Mouse (Mus musculus): ENCODE measurements around the gene Iglon5. TPM values are rescaled to one million over a fixed set of nuclear protein-coding genes. Genes with fewer than 3 reads are reported as not detected.

Iglon5 gene
- polyA plus RNA-seq, 1 experiment from 2014 or later, result 0.72 TPM

DNA sequence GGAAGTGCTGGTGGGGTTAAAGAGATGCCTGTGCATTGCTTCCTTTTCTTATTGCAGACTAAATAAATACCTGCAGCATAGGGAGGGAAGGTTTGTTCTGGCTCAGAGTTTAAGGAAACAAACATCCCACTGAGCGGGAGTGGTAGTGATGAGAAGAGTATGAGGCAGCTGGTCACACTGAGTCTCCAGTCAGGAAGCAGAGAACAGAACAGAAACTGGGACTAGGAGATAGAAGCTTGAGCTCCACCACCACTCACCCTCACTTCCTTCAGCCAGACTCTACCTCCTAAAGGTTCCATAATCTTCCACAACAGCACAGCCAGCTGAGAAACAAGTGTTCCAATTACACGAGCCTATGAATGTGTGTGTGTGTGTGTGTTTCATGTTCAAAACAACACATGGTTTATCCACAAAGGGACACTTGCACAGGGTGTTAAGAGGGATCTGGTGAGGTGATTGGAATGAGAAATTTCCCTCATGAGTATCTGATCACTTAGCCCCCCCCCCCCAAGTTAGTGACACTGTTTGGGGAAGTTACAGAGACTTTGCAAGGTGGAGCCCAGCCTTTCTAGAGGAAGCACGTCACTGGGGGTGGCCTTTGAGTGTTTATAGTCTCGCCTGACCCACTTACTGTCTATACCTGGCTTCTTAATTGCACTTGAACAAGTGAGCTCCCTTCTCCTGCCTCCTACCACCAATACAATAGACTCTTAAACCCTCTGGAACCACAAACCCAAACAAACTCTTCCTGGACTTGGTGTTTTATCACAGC, 22.0 kb upstream of the Iglon5 start:
- no peak overlapping the region for H3K4me2 ChIP-seq (ENCODE audit: low read length)
- DNase-seq (ENCODE audit: low spot score) (no peak), ATAC-seq (replicated peaks; ENCODE audit: low FRiP score, low TSS enrichment, low read depth) (no peak)
- H3K27ac ChIP-seq (ENCODE audit: low read depth), result no peak overlapping the region
- H3K9ac ChIP-seq (ENCODE audit: low read length), result no peak overlapping the region
- H3K4me1 ChIP-seq (replicated peaks; ENCODE audit: control insufficient read depth, insufficient read depth, low read length), result no peaks in the 10 kb centered on the region
- no peaks in the 10 kb centered on the region for H3K9me3 ChIP-seq (ENCODE audit: control insufficient read depth, low read length)
- no peak overlapping the region for H3K4me3 ChIP-seq (ENCODE audit: low read depth, low read length)
- no peaks in the 10 kb centered on the region for H3K27me3 ChIP-seq (replicated peaks; ENCODE audit: control insufficient read depth, insufficient read depth, low read length)
- 49% methylated on average over 4 of the region's 4 CpGs for WGBS
- H3K36me3 ChIP-seq (ENCODE audit: control insufficient read depth, insufficient read depth, low read length), result no peaks in the 10 kb centered on the region

DNA sequence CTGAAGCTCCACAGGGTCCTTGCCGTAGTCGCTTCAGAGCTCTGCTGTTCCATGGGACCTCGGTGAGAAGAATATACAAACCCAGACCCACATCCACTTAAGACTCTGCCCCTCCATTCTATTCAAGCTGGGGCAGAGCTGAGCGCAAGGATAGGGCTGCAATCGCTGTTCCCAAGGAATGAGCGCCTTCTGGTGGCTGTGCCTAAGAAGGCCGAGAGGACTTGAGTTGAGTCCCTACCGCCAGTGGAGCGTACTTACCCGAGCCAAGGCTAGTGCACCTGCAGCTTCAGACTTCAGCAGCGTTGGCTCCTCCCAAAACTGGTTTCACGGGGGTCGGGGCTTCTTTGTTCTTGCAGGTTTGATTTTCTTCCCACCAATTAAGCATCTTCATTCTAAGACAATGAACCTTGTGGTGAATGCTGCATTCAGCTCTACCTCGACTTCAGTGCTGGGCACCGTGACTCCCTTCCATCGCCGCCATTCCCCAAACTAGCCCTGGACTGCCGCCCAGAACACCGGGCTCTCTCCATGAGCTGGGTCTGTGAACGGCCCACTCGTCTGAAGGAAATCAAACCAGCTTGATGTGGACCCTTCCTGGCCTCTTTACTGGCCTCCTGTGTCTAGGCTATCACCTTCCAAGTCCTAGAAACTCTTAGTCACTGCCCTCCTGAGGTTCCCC, 5.6 kb upstream of the Iglon5 start:
- 19% methylated on average over 21 of the region's 21 CpGs for WGBS
- H3K36me3 ChIP-seq (ENCODE audit: control insufficient read depth, insufficient read depth, low read length), result no peaks in the 10 kb centered on the region
- DNase-seq (ENCODE audit: low spot score) (no peak), ATAC-seq (replicated peaks; ENCODE audit: low FRiP score, low TSS enrichment, low read depth) (no peak)
- 0 out of 2 replicates have a peak, but pooled peaks cover 9% of the 10 kb centered on the region for H3K27me3 ChIP-seq (replicated peaks; ENCODE audit: control insufficient read depth, insufficient read depth, low read length)
- no peaks in the 10 kb centered on the region for H3K4me1 ChIP-seq (replicated peaks; ENCODE audit: control insufficient read depth, insufficient read depth, low read length)
- no peak overlapping the region for H3K4me3 ChIP-seq (ENCODE audit: low read depth, low read length)
- no peak overlapping the region for H3K27ac ChIP-seq (ENCODE audit: low read depth)
- H3K9me3 ChIP-seq (ENCODE audit: control insufficient read depth, low read length), result no peaks in the 10 kb centered on the region
- no peak overlapping the region for H3K4me2 ChIP-seq (ENCODE audit: low read length)
- H3K9ac ChIP-seq (ENCODE audit: low read length), result no peak overlapping the region

DNA sequence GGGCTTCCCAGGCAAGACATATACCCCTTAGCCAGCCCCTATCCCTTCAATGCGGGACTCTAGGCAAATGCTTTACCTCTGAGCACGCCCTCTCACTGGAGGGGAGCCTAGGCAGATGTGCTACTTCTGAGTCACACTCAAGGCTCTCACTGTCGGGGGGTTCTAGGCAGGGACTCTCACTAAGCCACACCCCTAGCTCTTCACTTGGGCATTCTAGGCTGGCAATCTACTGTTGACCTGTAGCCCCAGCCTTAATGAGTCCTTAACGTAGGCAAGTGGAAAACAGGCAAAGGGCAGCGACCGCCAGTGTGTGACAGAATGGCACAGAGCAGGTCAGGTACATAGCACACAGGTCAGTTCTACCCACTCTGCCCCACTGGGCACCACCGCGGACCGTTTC, 986 bp upstream of the Iglon5 start:
- no peaks in the 10 kb centered on the region for H3K36me3 ChIP-seq (ENCODE audit: control insufficient read depth, insufficient read depth, low read length)
- no peaks in the 10 kb centered on the region for H3K4me1 ChIP-seq (replicated peaks; ENCODE audit: control insufficient read depth, insufficient read depth, low read length)
- WGBS, result 60% methylated on average over 9 of the region's 9 CpGs
- H3K27ac ChIP-seq (ENCODE audit: low read depth), result no peak overlapping the region
- peaks cover 9% of the 10 kb centered on the region; the same call in 1 of the 2 replicates for H3K27me3 ChIP-seq (replicated peaks; ENCODE audit: control insufficient read depth, insufficient read depth, low read length)
- H3K9me3 ChIP-seq (ENCODE audit: control insufficient read depth, low read length), result no peaks in the 10 kb centered on the region
- no peak overlapping the region for H3K4me3 ChIP-seq (ENCODE audit: low read depth, low read length)
- no peak overlapping the region for H3K9ac ChIP-seq (ENCODE audit: low read length)
- no peak for ATAC-seq (replicated peaks; ENCODE audit: low FRiP score, low TSS enrichment, low read depth)
- H3K4me2 ChIP-seq (ENCODE audit: low read length), result no peak overlapping the region
- DNase-seq (ENCODE audit: low spot score), result no peak

DNA sequence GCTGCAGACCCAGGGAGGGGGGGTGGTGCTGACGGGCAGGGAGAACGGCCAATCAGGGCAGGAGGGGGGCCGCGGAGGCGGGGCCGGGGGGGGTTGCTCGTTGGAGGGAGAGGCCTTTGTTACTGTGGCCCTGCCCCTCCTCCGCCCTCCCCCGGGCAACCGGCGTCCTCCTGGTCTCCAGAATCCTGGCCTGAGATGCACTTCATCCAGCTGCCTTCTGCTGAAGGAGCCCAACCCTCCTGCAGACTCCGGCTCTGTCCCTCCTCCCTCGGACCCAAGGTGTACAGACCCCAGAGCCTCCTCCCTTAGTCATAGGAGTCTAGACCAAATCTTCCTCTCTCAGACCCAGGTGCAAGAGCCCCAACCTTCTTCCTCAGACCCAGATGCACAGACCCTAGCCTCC, 308 bp upstream of the Iglon5 start:
- Histone ChIP-seq H3K9me3 (ENCODE audit: control insufficient read depth, low read length) (no peaks in the 10 kb centered on the region), H3K4me3 (ENCODE audit: low read depth, low read length) (peak overlapping the region; percentile 46), H3K9ac (ENCODE audit: low read length) (peak overlapping the region; percentile 44), H3K4me2 (ENCODE audit: low read length) (peak overlapping the region; percentile 58), H3K36me3 (ENCODE audit: control insufficient read depth, insufficient read depth, low read length) (no peaks in the 10 kb centered on the region), H3K4me1 (replicated peaks; ENCODE audit: control insufficient read depth, insufficient read depth, low read length) (no peaks in the 10 kb centered on the region), H3K27me3 (replicated peaks; ENCODE audit: control insufficient read depth, insufficient read depth, low read length) (peaks cover 6% of the 10 kb centered on the region; the same call in 1 of the 2 replicates), H3K27ac (ENCODE audit: low read depth) (no peak overlapping the region)
- WGBS, result 3% methylated on average over 3 of the region's 13 CpGs
- ATAC-seq (replicated peaks; ENCODE audit: low FRiP score, low TSS enrichment, low read depth) (peak; percentile 80), DNase-seq (ENCODE audit: low spot score) (peak; percentile 72)

DNA sequence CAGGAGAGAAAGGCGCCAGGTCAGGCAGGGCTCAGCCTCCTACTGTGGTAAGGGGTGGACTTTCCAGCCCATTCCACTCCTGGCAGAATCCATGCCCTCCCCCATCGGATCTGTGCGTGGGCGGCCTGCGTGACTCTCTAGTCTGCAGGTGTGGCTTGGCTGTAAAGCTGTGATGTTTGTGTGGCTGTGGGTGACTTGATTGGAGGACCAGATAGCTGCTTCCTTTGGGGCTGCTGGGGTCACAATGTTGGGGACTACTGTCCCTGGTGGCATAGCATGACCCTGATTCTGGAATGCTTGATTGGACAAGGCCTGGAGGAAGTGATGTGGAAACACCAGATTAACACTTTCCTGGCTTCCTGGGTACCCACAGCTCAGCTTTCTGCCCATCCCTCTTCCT, 1.2 kb downstream of the Iglon5 start:
- 43% methylated on average over 5 of the region's 5 CpGs for WGBS
- no peak overlapping the region for H3K27ac ChIP-seq (ENCODE audit: low read depth)
- DNase-seq (ENCODE audit: low spot score), result no peak
- H3K4me1 ChIP-seq (replicated peaks; ENCODE audit: control insufficient read depth, insufficient read depth, low read length), result no peaks in the 10 kb centered on the region
- no peak overlapping the region for H3K4me3 ChIP-seq (ENCODE audit: low read depth, low read length)
- peaks cover 2% of the 10 kb centered on the region; the same call in 1 of the 2 replicates for H3K27me3 ChIP-seq (replicated peaks; ENCODE audit: control insufficient read depth, insufficient read depth, low read length)
- no peaks in the 10 kb centered on the region for H3K36me3 ChIP-seq (ENCODE audit: control insufficient read depth, insufficient read depth, low read length)
- ATAC-seq (replicated peaks; ENCODE audit: low FRiP score, low TSS enrichment, low read depth), result no peak
- H3K9ac ChIP-seq (ENCODE audit: low read length), result no peak overlapping the region
- H3K9me3 ChIP-seq (ENCODE audit: control insufficient read depth, low read length), result no peaks in the 10 kb centered on the region
- no peak overlapping the region for H3K4me2 ChIP-seq (ENCODE audit: low read length)

DNA sequence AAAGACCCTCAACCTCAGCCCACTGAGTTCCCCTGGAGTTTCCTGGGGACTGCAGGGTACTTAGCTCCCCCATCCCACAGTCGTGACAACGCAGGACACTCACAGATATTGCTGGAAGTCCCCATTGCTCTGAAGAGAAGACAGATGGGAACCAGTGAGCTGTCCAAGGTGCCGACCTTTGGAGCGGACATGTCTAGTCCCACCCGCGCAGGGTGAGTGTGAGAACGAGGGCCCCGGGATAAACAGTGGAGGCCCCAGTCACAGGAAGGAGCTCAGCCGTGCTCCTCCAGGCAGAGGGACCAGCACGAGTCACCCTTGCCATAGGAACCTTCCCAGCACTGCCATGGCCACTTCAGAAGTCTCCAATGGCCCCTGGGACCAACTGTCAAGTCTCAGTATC, 6.6 kb downstream of the Iglon5 start:
- no peak overlapping the region for H3K4me3 ChIP-seq (ENCODE audit: low read depth, low read length)
- no peak for ATAC-seq (replicated peaks; ENCODE audit: low FRiP score, low TSS enrichment, low read depth)
- H3K9me3 ChIP-seq (ENCODE audit: control insufficient read depth, low read length), result no peaks in the 10 kb centered on the region
- no peak overlapping the region for H3K4me2 ChIP-seq (ENCODE audit: low read length)
- WGBS, result 6% methylated on average over 10 of the region's 10 CpGs
- peak; percentile 73 for DNase-seq (ENCODE audit: low spot score)
- H3K9ac ChIP-seq (ENCODE audit: low read length), result no peak overlapping the region
- no peaks in the 10 kb centered on the region for H3K4me1 ChIP-seq (replicated peaks; ENCODE audit: control insufficient read depth, insufficient read depth, low read length)
- H3K36me3 ChIP-seq (ENCODE audit: control insufficient read depth, insufficient read depth, low read length), result no peaks in the 10 kb centered on the region
- H3K27me3 ChIP-seq (replicated peaks; ENCODE audit: control insufficient read depth, insufficient read depth, low read length), result peaks cover 6% of the 10 kb centered on the region; the same call in 1 of the 2 replicates
- no peak overlapping the region for H3K27ac ChIP-seq (ENCODE audit: low read depth)

DNA sequence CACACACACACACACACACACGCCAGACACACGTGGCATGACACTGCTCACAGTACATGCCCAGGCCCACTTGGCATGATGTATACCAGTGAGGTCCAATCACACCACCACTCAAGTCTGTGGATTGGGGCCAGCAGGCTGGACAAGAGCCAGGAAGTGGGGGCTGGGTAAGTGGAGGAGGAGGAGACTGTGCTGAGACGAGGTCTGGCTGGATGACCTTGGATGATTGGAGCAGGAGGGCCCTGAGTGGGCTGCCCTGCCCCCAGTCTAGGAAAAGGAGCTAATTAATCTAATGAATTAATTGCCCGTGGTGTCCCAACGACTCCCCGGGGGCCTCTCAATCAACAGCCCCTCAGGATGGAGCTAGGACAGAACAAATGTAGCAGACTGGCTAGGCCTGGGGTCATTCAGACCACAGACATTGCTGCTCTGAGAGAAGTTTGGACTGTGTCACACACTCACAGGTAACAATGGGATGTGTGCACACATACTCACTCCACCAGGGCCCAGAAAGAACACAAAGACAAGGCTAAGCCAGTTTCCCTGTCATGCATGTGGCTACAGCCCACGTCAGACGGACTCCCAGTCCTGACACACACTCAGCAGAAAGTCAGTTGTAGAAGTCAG, 7.7 kb downstream of the Iglon5 start:
- Histone ChIP-seq H3K4me2 (ENCODE audit: low read length) (no peak overlapping the region), H3K27me3 (replicated peaks; ENCODE audit: control insufficient read depth, insufficient read depth, low read length) (peaks cover 16% of the 10 kb centered on the region), H3K4me3 (ENCODE audit: low read depth, low read length) (no peak overlapping the region), H3K4me1 (replicated peaks; ENCODE audit: control insufficient read depth, insufficient read depth, low read length) (no peaks in the 10 kb centered on the region), H3K36me3 (ENCODE audit: control insufficient read depth, insufficient read depth, low read length) (no peaks in the 10 kb centered on the region), H3K27ac (ENCODE audit: low read depth) (no peak overlapping the region), H3K9ac (ENCODE audit: low read length) (no peak overlapping the region), H3K9me3 (ENCODE audit: control insufficient read depth, low read length) (no peaks in the 10 kb centered on the region)
- 0 out of 2 replicates have a peak, but pooled peaks have one; percentile 30 for ATAC-seq (replicated peaks; ENCODE audit: low FRiP score, low TSS enrichment, low read depth)
- 62% methylated on average over 8 of the region's 8 CpGs for WGBS
- DNase-seq (ENCODE audit: low spot score), result no peak

DNA sequence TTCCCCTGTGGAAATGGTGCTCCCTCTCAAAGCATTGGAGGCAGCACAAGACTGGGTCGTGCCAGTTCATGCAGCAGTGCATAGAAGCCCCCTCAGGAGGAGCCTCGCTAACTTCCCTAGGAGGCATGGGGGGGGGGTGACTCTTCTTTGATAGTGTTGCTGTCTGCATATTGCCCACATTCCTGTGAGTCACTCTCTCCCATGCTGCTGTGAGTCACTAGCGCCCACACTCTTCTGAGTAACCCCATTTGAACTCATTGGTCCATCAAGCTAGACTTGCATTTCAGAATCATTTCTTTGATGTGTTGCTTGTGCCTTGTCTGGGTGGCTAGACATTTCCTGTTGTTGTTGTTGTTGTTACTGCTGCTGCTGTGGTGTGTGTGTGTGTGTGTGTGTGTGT, 8.7 kb downstream of the Iglon5 start:
- ATAC-seq (replicated peaks; ENCODE audit: low FRiP score, low TSS enrichment, low read depth), result no peak

More for the DNA sequence above, 8.7 kb downstream of the Iglon5 start:
- Histone ChIP-seq H3K27me3 (replicated peaks; ENCODE audit: control insufficient read depth, insufficient read depth, low read length) (peaks cover 26% of the 10 kb centered on the region), H3K4me3 (ENCODE audit: low read depth, low read length) (no peak overlapping the region), H3K27ac (ENCODE audit: low read depth) (no peak overlapping the region), H3K4me2 (ENCODE audit: low read length) (no peak overlapping the region), H3K9ac (ENCODE audit: low read length) (no peak overlapping the region), H3K9me3 (ENCODE audit: control insufficient read depth, low read length) (no peaks in the 10 kb centered on the region), H3K4me1 (replicated peaks; ENCODE audit: control insufficient read depth, insufficient read depth, low read length) (no peaks in the 10 kb centered on the region), H3K36me3 (ENCODE audit: control insufficient read depth, insufficient read depth, low read length) (no peaks in the 10 kb centered on the region)
- WGBS, result 69% methylated on average over 3 of the region's 3 CpGs
- DNase-seq (ENCODE audit: low spot score), result no peak

All from intestine, embryonic 14.5 days (tissue).